Comparison of ENCODE assay signal across 1 mouse cellular context in genomic region chr7:35570883-35571282, GRCm38 (mm10).
A peak's percentile ranks its signal among the peaks of the same experiment; 100 is the strongest.
TF ChIP-seq lines count a peak whose summit lies in the region.

No protein-coding gene starts in this region.

TF ChIP-seq in MEL, 35 proteins besides CTCF, POLR2A, EP300 and RAD21:
- TF ChIP-seq SMC3 (IDR thresholded peaks at IDR 0.05; ENCODE audit: low read depth, low read length) (peak; percentile 35), ZC3H11A (IDR thresholded peaks at IDR 0.05; ENCODE audit: low read depth, low read length) (peak; percentile 49)
